Mouse (Mus musculus): Measurements from ENCODE around the gene Plcxd1.

- TF ChIP-seq CTCF (IDR thresholded peaks at IDR 0.05; ENCODE audit: insufficient read depth, low read depth, low read length) (no peak), POLR2A (IDR thresholded peaks at IDR 0.05; ENCODE audit: insufficient read depth, low read depth, low read length) (no peak)
These were observed 43.2 kb downstream of the Plcxd1 start for GRCm38 (mm10) chr5:110143007-110143406.
